Mouse (Mus musculus) olfactory bulb, adult 2 months (tissue): ENCODE measurements around the gene Dera. TPM values are rescaled to one million over a fixed set of nuclear protein-coding genes. Genes with fewer than 3 reads are reported as not detected.

Experiments
- H3K27ac ChIP-seq: fragments of 200-500 bp; 2 replicates; pipeline ENCODE4 v1.5.1; 2012; ENCODE audit warnings: low read depth, low read length; ENCODE audit not compliant: insufficient read depth
- H3K4me1 ChIP-seq: fragments of 200-500 bp; 2 replicates; pipeline ENCODE4 v1.6.1; 2012; ENCODE audit warnings: low read length; ENCODE audit not compliant: control insufficient read depth, insufficient read depth
- H3K4me3 ChIP-seq: fragments of 200-500 bp; 2 replicates; pipeline ENCODE4 v1.5.1; 2012; ENCODE audit warnings: mild to moderate bottlenecking, low read depth, low read length, moderate library complexity; ENCODE audit not compliant: insufficient read depth
- CTCF ChIP-seq: fragments of 200-500 bp; IDR thresholded peaks from 2 replicates; pipeline ENCODE4 v1.5.1; 2012; ENCODE audit warnings: low read depth, mild to moderate bottlenecking, low read length, moderate library complexity; ENCODE audit not compliant: insufficient read depth
- POLR2A ChIP-seq: fragments of 200-500 bp; IDR thresholded peaks from 2 replicates; pipeline ENCODE4 v1.6.1; 2012; ENCODE audit warnings: mild to moderate bottlenecking, low read depth, low read length, moderate library complexity; ENCODE audit not compliant: insufficient read depth
- WGBS: fragments of 180-500 bp; shearing (Covaris S2); methylation state at CpG from one replicate; pipeline ENCODE4 v1.1.7; 2018; 5-methylcytosine and 5-hydroxymethylcytosine counted together
- polyA plus RNA-seq: library from polyadenylated mRNA; stranded (reverse); fragments of >200 nt; gene quantifications from 2 replicates; pipeline ENCODE4 v1.2.4, GENCODE M21; 2012; ENCODE audit warnings: low replicate concordance; ENCODE audit not compliant: missing spikeins, insufficient read depth, insufficient read length

Gene Dera
- polyA plus RNA-seq, 1 experiment = not detected

DNA sequence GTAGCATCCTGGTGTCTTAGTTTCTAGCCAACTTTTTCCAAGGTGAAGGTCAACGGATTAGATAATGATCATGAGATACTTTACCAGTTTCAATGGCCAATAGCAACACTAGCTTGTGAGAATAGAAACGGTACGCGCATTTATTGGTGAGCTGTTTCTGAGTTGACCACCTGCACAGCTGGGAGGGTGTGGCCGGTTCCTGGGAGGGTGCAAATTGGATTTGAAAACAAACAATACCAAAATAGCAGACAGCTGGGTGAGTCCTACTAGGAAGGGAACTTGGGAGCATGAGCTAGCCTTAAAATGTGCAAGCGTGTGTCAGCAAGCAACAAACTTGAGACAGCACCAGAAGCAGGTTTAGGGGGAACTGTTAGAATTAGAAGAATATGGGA, 19.3 kb downstream of the Dera start:
- no peak overlapping the region for H3K4me3 ChIP-seq
- TF ChIP-seq CTCF = no peak
- no peak for TF ChIP-seq POLR2A
- 80% methylated on average over 6 of the region's 6 CpGs for WGBS

DNA sequence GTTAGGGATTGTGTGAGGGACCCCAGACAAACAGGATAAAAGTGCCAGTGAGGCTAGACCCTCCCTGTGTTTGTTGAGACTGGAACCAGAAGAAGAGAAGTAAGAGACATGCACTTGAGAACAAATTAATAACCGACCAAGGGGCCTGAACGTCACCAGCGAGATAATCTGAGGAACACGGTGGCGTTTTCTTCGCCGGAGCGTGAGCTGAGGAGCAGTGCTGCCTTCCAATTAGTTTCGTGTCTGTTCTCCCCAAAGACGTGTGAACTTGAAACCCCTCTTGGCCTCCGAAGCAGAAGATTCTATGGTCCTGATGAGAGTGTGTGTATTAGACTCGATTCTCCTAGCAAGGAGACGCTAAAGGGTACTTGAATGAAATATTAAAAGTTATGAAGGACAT, 19.8 kb downstream of the Dera start:
- Histone ChIP-seq H3K4me1 (no peaks in the 10 kb centered on the region), H3K4me3 (no peak overlapping the region), H3K27ac (no peak overlapping the region)
- TF ChIP-seq CTCF = no peak
- 87% methylated on average over 13 of the region's 13 CpGs for WGBS

More for the DNA sequence above, 19.3 kb downstream of the Dera start:
- Histone ChIP-seq H3K27ac (no peak overlapping the region), H3K4me1 (no peaks in the 10 kb centered on the region)

DNA sequence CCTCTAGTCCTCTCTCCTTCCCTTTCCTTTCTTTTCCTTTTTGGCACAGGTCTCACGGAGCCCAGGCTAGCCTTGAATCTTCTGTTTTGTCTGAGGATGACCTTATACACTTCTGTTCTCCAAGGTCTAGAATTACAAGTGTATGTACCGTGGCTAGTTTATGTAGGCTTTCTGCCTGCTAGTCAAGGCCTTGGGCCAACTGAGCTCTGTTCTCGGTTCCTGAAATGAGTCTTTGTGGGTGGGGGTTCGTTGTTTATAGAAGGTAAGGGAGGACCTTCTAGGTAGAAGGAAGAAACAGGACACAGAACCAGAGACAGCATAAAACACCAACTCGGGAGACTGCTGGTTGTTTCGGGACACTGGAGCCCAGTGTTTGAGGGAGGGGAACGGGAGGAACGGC, 20.8 kb downstream of the Dera start:
- H3K4me1 ChIP-seq = no peaks in the 10 kb centered on the region
- no peak overlapping the region for H3K27ac ChIP-seq
- 93% methylated on average over 8 of the region's 8 CpGs for WGBS
- TF ChIP-seq POLR2A (no peak), CTCF (no peak)
- H3K4me3 ChIP-seq = no peak overlapping the region

DNA sequence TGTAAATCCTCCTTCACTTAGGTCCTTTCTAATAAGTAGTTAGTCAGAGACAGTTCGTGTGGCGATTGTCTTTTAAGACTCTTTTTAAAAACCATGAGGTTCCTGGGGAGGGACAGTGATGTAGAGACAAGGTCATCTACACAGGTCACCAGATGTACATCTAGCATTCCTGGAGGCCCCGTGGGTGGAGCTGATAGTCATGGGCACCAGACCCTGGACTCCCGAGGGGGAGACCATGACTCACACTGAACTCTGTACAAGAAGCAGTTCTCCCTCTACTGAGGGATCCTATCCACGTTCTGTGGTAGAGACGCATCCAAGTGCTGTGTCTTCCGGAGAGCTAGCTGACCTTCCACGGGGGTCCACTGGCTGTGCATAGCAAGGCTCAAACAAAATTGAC, 22.6 kb downstream of the Dera start:
- 91% methylated on average over 8 of the region's 8 CpGs for WGBS
- no peak for TF ChIP-seq CTCF
- TF ChIP-seq POLR2A = no peak

DNA sequence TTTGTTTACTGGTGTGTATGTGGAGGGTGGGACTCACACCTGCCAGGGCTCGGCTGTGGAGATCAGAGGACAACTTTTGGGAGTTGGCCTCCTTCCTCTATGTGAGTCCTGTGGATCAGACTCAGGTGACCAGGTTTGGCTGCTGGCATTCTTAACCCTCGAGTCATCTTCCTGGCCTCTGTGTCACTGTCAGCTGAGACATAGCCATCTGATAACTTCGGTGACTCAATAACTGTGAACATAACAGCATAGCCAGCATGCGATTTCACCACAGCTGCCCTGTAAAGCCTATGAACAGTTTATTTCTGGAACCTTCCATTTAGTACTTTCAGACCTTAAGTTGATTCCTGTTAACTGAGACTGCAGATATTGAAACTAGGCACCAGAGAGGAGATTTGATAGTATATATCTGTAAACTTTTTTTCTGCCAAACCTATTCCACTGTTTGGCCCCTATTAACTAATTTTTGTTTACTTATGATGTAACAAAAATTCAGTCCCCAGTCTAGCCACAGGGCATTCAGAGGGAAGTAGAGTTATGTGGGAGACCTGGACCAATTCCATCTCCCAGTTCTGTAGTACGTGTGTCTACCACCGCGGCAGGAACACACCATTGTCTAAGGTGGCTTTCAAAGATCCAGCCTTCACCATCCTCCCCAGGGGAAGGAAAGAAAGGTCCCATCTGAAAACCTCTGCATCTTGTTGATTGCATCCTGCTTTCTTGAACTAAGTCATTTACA, 29.7 kb downstream of the Dera start:
- 85% methylated on average over 7 of the region's 7 CpGs for whole genome bisulfite sequencing

More for the DNA sequence above, 22.6 kb downstream of the Dera start:
- H3K4me1 ChIP-seq = no peaks in the 10 kb centered on the region
- no peak overlapping the region for H3K4me3 ChIP-seq
- H3K27ac ChIP-seq = no peak overlapping the region

DNA sequence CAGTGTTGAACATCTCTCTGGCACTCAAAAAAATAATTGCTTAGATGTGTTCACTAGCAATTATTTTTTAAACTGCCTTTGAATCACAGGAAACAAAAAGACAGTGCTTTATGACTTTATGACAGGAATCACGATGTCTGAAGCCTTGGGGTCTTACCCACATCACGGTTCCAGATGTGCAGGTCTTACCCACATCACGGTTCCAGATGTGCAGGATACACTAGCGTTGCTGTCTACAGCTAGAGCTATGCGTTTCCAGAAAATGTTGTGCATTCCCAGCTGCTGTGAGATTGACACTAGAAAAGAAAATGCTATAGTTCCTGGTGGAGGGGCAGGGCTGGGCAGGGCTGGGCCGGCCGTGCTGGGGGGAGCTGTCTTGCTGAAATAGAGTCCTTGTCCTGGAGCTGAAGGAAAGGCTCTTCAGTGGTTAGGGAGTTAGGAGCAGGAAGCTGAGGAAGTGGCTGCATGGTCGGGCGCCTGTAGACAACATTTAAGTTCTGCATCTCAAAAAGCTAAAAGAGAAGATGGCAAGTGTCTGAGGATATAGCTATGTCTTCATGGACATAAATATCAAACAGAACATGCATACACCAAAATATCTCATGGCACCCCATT, 34.7 kb downstream of the Dera start:
- no peak for TF ChIP-seq POLR2A
- TF ChIP-seq CTCF = no peak
- no peaks in the 10 kb centered on the region for H3K4me1 ChIP-seq
- WGBS = 77% methylated on average over 9 of the region's 9 CpGs
- no peak overlapping the region for H3K27ac ChIP-seq
- H3K4me3 ChIP-seq = no peak overlapping the region

More for the DNA sequence above, 29.7 kb downstream of the Dera start:
- Histone ChIP-seq H3K4me3 (no peak overlapping the region), H3K4me1 (no peaks in the 10 kb centered on the region), H3K27ac (no peak overlapping the region)
- TF ChIP-seq POLR2A = no peak
- TF ChIP-seq CTCF = no peak

DNA sequence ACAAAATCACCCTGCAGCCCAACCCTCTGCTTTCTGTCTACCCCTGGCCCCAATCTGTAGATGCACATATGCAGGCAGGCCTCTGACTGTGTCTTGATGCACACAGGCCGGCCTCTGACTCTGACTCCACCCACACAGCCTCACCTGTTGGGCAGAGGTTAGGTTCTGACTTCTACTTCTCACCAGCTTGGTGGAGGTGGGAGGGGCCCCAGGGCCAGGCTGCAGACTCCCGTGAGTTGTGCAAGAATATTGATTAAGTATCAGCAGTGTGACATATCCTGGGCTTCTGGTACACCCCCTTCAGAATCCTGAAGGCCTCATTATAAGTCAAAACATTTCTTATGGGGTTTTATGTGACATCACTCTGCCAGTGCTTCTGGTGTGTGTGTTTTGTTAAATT, 35.3 kb downstream of the Dera start:
- no peaks in the 10 kb centered on the region for H3K4me1 ChIP-seq
- WGBS = 91% methylated on average over 2 of the region's 2 CpGs
- TF ChIP-seq POLR2A = no peak
- no peak for TF ChIP-seq CTCF
- no peak overlapping the region for H3K27ac ChIP-seq
- no peak overlapping the region for H3K4me3 ChIP-seq

DNA sequence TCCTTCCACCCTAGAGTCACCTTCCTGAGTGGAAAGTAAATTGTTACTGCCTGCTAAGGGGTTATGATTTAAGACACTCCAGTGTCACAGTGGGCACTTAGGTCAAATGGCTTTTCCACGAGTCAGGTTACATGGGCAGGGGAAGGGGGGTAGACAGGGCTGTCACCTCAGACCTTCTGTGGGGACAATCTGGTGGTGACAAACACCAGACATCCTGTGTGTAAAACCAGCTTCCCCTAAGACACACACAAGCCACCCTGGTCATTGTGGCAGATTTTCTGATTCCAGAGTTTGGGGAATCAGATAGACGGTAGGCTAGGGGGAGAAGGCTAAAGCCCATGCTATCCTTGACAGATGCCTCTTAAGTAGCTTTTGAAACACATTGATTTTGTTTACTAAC, 41.1 kb downstream of the Dera start:
- Histone ChIP-seq H3K4me1 (no peaks in the 10 kb centered on the region), H3K4me3 (no peak overlapping the region), H3K27ac (no peak overlapping the region)
- WGBS = 80% methylated on average over 2 of the region's 2 CpGs
- TF ChIP-seq POLR2A (no peak), CTCF (no peak)
